Mouse (Mus musculus): ENCODE measurements around the gene Ms4a4c.
"Not testable (repeated sequence)": the region's sequence is repeated elsewhere in the genome, so short reads cannot be mapped to it uniquely, and the experiment has no call there.

DNA sequence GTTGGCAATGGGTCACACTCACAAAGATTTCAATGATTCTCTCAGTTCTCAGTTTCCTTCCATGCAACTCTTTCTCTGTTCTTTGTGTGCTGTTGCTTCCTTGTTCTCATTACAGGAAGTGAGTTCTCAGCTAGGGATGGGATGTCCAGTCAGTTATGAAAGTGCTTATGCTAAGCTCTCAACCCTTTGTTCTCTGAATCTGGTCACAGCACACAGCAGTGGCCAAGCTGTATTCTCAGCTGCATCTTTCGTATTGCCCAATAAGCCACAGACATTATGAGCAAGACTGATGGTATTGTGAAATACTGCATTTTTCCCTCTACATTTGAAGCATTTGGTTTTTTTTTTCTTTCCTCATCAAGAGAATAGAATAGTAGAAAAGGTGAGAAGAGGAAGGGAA lies 26.6 kb downstream of the Ms4a4c start:
- TF ChIP-seq POLR2A (IDR thresholded peaks at IDR 0.05; ENCODE audit: low read depth, low read length); CTCF (IDR thresholded peaks at IDR 0.05; ENCODE audit: borderline replicate concordance, insufficient read depth, low read length): not testable (repeated sequence)
